Mouse (Mus musculus) small intestine, adult 2 months (tissue): Measurements from ENCODE around the gene Sco1.

ENCODE experiments used
- CTCF ChIP-seq: fragments of 200-500 bp; IDR thresholded peaks from 2 replicates; pipeline ENCODE4 v1.5.1; 2012; ENCODE audit warnings: low read depth, mild to moderate bottlenecking, control low read depth, inconsistent platforms, low read length, moderate library complexity, mixed read lengths; ENCODE audit not compliant: insufficient replicate concordance, insufficient read length; ENCODE audit errors: extremely low read depth
- POLR2A ChIP-seq: fragments of 200-500 bp; IDR thresholded peaks from 2 replicates; pipeline ENCODE4 v1.6.1; 2012; ENCODE audit warnings: low read depth, mild to moderate bottlenecking, control low read depth, inconsistent platforms, low read length, moderate library complexity

- TF ChIP-seq CTCF (no peak), POLR2A (peak; percentile 86)
Observed at GRCm38 (mm10) chr11:67052321-67052952, at the start of gene Sco1, which contains the start of gene Adprm.
